Mouse (Mus musculus): ENCODE data around the gene Ablim2. TPM values are rescaled to one million over a fixed set of nuclear protein-coding genes. Genes with fewer than 3 reads are reported as not detected.

Ablim2 gene
- polyA plus RNA-seq, 2 experiments, result 0.16 TPM; not detected in 1

- ATAC-seq (ENCODE audit: insufficient read depth) (no peak), DNase-seq (ENCODE audit: low read depth in 3 of 3, low spot score in 3 of 3) (no peak)
- Histone ChIP-seq H3K36me3 (replicated peaks; ENCODE audit: control insufficient read depth, insufficient read depth, low read depth) (no peaks in the 10 kb centered on the region), H3K27ac (no peak overlapping the region), H3K4me2 (ENCODE audit: low read depth) (no peak overlapping the region), H3K9ac (replicated peaks) (no peak overlapping the region), H3K27me3 (ENCODE audit: control insufficient read depth, insufficient read depth, low read length) (peaks cover 6% of the 10 kb centered on the region), H3K4me1 (replicated peaks; ENCODE audit: control insufficient read depth in 2 of 2, insufficient read depth in 2 of 2, low read length in 1 of 2) (peaks cover 0 to 2% of the 10 kb centered on the region in 2 experiments; a peak in 1 of 4 replicates), H3K4me3 (ENCODE audit: insufficient read depth in 1 of 2, low read depth in 2 of 2, low read length in 2 of 2) (no peak overlapping the region), H3K9me3 (ENCODE audit: control insufficient read depth, low read length) (no peaks in the 10 kb centered on the region)
- TF ChIP-seq CTCF (IDR thresholded peaks at IDR 0.05; ENCODE audit: low read depth) (peak; percentile 44), EP300 (IDR thresholded peaks at IDR 0.05; ENCODE audit: low read depth) (no peak)
- 32% methylated on average over 9 of the region's 9 CpGs for WGBS (ENCODE audit: insufficient replicate concordance)
These were observed 131.3 kb downstream of the Ablim2 start for GRCm38 (mm10) chr5:35888959-35889358.

- TF ChIP-seq EP300 (IDR thresholded peaks at IDR 0.05; ENCODE audit: low read depth) (no peak), CTCF (IDR thresholded peaks at IDR 0.05; ENCODE audit: low read depth) (no peak)
- H3K9ac ChIP-seq (replicated peaks), result no peak overlapping the region
- no peak overlapping the region for H3K4me3 ChIP-seq (ENCODE audit: insufficient read depth in 1 of 2, low read depth in 2 of 2, low read length in 2 of 2)
- H3K9me3 ChIP-seq (ENCODE audit: control insufficient read depth, low read length), result no peaks in the 10 kb centered on the region
- DNase-seq (ENCODE audit: low read depth in 3 of 3, low spot score in 3 of 3) (no peak), ATAC-seq (ENCODE audit: insufficient read depth) (no peak)
- no peak overlapping the region for H3K4me2 ChIP-seq (ENCODE audit: low read depth)
- H3K36me3 ChIP-seq (replicated peaks; ENCODE audit: control insufficient read depth, insufficient read depth, low read depth), result no peaks in the 10 kb centered on the region
- peaks cover 13% of the 10 kb centered on the region for H3K27me3 ChIP-seq (ENCODE audit: control insufficient read depth, insufficient read depth, low read length)
- 68% methylated on average over 2 of the region's 2 CpGs for WGBS (ENCODE audit: insufficient replicate concordance)
- no peak overlapping the region for H3K27ac ChIP-seq
- peaks cover 0 to 2% of the 10 kb centered on the region in 2 experiments; a peak in 1 of 4 replicates for H3K4me1 ChIP-seq (replicated peaks; ENCODE audit: control insufficient read depth in 2 of 2, insufficient read depth in 2 of 2, low read length in 1 of 2)
These were observed 132.0 kb downstream of the Ablim2 start for GRCm38 (mm10) chr5:35889641-35890040.

- no peak overlapping the region for H3K27ac ChIP-seq
- peaks cover 15% of the 10 kb centered on the region for H3K27me3 ChIP-seq (ENCODE audit: control insufficient read depth, insufficient read depth, low read length)
- 72% methylated on average over 13 of the region's 13 CpGs for WGBS (ENCODE audit: insufficient replicate concordance)
- H3K9me3 ChIP-seq (ENCODE audit: control insufficient read depth, low read length), result no peaks in the 10 kb centered on the region
- no peak overlapping the region for H3K9ac ChIP-seq (replicated peaks)
- H3K4me3 ChIP-seq (ENCODE audit: insufficient read depth in 1 of 2, low read depth in 2 of 2, low read length in 2 of 2), result no peak overlapping the region
- no peak overlapping the region for H3K4me2 ChIP-seq (ENCODE audit: low read depth)
- TF ChIP-seq EP300 (IDR thresholded peaks at IDR 0.05; ENCODE audit: low read depth), result no peak
- no peak for TF ChIP-seq CTCF (IDR thresholded peaks at IDR 0.05; ENCODE audit: low read depth)
- ATAC-seq (ENCODE audit: insufficient read depth) (no peak), DNase-seq (ENCODE audit: low read depth in 3 of 3, low spot score in 3 of 3) (no peak)
- H3K36me3 ChIP-seq (replicated peaks; ENCODE audit: control insufficient read depth, insufficient read depth, low read depth), result no peaks in the 10 kb centered on the region
- peaks cover 0 to 2% of the 10 kb centered on the region in 2 experiments; a peak in 1 of 4 replicates for H3K4me1 ChIP-seq (replicated peaks; ENCODE audit: control insufficient read depth in 2 of 2, insufficient read depth in 2 of 2, low read length in 1 of 2)
These were observed 133.5 kb downstream of the Ablim2 start for GRCm38 (mm10) chr5:35890985-35891730.

- no peak overlapping the region for H3K9ac ChIP-seq (replicated peaks)
- H3K9me3 ChIP-seq (ENCODE audit: control insufficient read depth, low read length), result no peaks in the 10 kb centered on the region
- no peak overlapping the region for H3K4me2 ChIP-seq (ENCODE audit: low read depth)
- H3K27me3 ChIP-seq (ENCODE audit: control insufficient read depth, insufficient read depth, low read length), result peaks cover 15% of the 10 kb centered on the region
- TF ChIP-seq CTCF (IDR thresholded peaks at IDR 0.05; ENCODE audit: low read depth), result no peak
- H3K4me1 ChIP-seq (replicated peaks; ENCODE audit: control insufficient read depth in 2 of 2, insufficient read depth in 2 of 2, low read length in 1 of 2), result peaks cover 0 to 2% of the 10 kb centered on the region in 2 experiments; a peak in 1 of 4 replicates
- no peak for ATAC-seq (ENCODE audit: insufficient read depth)
- H3K27ac ChIP-seq, result no peak overlapping the region
- 61% methylated on average over 3 of the region's 3 CpGs for WGBS (ENCODE audit: insufficient replicate concordance)
- H3K4me3 ChIP-seq (ENCODE audit: insufficient read depth in 1 of 2, low read depth in 2 of 2, low read length in 2 of 2), result no peak overlapping the region
- no peaks in the 10 kb centered on the region for H3K36me3 ChIP-seq (replicated peaks; ENCODE audit: control insufficient read depth, insufficient read depth, low read depth)
- no peak for DNase-seq (ENCODE audit: low read depth in 3 of 3, low spot score in 3 of 3)
These were observed 134.7 kb downstream of the Ablim2 start for GRCm38 (mm10) chr5:35892363-35892762.

GRCm38 (mm10) chr5:35893093-35893804 lies 135.6 kb downstream of the Ablim2 start, which contains the start of gene Afap1:
Gene Afap1 (plus strand): TSS chr5:35893319.
- Histone ChIP-seq H3K27me3 (ENCODE audit: control insufficient read depth, insufficient read depth, low read length) (peaks cover 15% of the 10 kb centered on the region), H3K9me3 (ENCODE audit: control insufficient read depth, low read length) (no peaks in the 10 kb centered on the region), H3K27ac (no peak within 1 kb of the TSS), H3K9ac (replicated peaks) (no peak within 1 kb of the TSS; the same call in 1 of the 2 replicates), H3K4me1 (replicated peaks; ENCODE audit: control insufficient read depth in 2 of 2, insufficient read depth in 2 of 2, low read length in 1 of 2) (peaks cover 0 to 2% of the 10 kb centered on the region in 2 experiments; a peak in 1 of 4 replicates), H3K4me2 (ENCODE audit: low read depth) (peak within 1 kb of the TSS; percentile 55), H3K4me3 (ENCODE audit: insufficient read depth in 1 of 2, low read depth in 2 of 2, low read length in 2 of 2) (peak within 1 kb of the TSS; percentile 45 to 49), H3K36me3 (replicated peaks; ENCODE audit: control insufficient read depth, insufficient read depth, low read depth) (no peaks in the 10 kb centered on the region)
- DNase-seq (ENCODE audit: low read depth in 3 of 3, low spot score in 3 of 3) (peak; percentile 59 to 66 (median 62)), ATAC-seq (ENCODE audit: insufficient read depth) (peak; percentile 90)
- TF ChIP-seq CTCF (IDR thresholded peaks at IDR 0.05; ENCODE audit: low read depth), result no peak
- TF ChIP-seq EP300 (IDR thresholded peaks at IDR 0.05; ENCODE audit: low read depth), result no peak
- under 1% methylated on average over 49 of the region's 49 CpGs for WGBS (ENCODE audit: insufficient replicate concordance)

All from liver, embryonic 14.5 days (tissue).